Mouse (Mus musculus): ENCODE measurements at regions not wholly inside any gene's neighbourhood (a gene's known extent, or its start where the extent isn't known, plus 50 kb on each side); places are given as distances from the start of the nearest gene placed in this dataset.

- DNase-seq (ENCODE audit: low read depth, low spot score), result no peak
Observed at GRCm38 (mm10) chr11:19145263-19145662, 126.5 kb upstream of the Meis1 start.

DNA sequence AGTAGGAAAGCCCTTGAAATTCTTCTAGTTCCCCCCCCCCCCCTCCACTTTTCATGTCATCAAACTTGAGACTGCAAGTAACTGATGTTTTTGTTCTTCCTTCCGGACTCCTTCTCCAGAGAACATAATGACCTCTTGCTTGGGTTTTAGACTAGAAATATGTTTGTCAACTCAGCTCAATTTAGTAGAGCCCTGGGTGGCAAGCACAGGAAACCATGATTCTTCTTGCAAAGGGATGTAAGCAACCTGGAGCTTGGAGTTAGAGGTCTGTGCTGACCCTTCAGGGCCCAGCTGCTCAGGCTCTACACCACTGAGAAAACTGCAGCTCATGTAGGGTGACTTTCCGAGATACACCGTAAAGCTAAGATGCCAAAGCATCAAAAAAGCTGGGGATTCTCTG, 127.2 kb upstream of the Meis1 start:
- no peak for DNase-seq (ENCODE audit: low read depth, low spot score)

DNA sequence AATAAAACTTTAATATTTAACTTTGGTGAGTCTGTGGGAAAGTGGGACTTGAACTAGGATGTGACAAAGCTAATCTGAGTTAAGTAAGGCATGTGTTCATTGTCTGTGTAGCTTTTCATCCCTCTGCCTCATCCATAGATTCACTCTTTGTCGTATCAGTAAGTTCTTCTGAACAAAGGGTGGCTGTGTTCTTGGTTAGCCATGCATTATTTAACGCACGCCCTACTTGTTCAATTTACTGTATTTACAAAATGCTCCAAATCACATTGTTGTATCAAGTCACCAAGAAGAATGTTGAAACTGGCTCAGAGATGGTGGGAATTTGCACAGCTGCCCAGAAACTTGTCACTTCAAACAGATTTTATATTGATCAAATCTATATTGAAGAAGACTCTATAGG, 132.2 kb upstream of the Meis1 start:
- no peak for DNase-seq (ENCODE audit: low read depth, low spot score)

- DNase-seq (ENCODE audit: low read depth, low spot score), result no peak
Observed at GRCm38 (mm10) chr11:19153714-19154113, 134.9 kb upstream of the Meis1 start.

DNA sequence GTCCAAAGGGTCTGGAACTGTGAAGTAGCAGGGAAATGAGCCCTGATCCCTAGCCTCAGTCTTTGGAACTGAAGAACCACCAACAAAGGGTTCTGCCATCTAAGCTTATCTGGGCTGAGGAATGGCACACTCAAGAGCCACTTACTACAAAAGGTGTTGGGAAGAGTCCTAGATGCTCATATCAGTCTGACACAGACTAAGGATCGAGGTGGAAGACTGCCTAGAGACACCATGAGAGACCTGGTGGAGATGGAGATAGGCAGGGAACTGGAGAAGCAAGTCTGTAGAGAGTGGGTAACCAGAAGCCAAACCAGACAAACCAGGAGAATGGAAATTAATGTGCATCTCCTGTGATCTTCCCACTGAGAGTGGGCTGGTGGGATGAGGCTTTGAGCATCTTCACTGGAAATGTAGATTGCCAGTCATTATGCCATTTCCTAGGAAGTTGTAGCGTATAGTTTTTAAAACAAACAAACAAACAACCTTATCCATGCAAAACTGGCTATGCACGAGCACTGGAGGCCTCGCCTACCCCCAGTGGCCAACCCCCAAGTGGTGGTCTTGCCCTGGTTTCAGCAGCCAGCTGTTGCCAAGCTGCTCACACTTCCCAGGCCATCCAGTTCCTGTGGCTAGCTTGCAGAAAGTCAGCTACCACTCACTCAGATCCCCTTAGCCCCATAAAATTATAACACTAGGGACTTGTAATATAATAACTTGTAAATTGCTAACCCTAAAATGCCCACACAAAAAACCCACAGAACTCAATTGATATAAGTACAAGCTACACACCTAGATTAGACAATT, 136.2 kb upstream of the Meis1 start:
- no peak for DNase-seq (ENCODE audit: low read depth, low spot score)

GRCm38 (mm10) chr11:19155617-19155983, 136.8 kb upstream of the Meis1 start:
- DNase-seq (ENCODE audit: low read depth, low spot score), result no peak

GRCm38 (mm10) chr11:19160227-19160626, 141.4 kb upstream of the Meis1 start:
- peak; percentile 7 for DNase-seq (ENCODE audit: low read depth, low spot score)

DNA sequence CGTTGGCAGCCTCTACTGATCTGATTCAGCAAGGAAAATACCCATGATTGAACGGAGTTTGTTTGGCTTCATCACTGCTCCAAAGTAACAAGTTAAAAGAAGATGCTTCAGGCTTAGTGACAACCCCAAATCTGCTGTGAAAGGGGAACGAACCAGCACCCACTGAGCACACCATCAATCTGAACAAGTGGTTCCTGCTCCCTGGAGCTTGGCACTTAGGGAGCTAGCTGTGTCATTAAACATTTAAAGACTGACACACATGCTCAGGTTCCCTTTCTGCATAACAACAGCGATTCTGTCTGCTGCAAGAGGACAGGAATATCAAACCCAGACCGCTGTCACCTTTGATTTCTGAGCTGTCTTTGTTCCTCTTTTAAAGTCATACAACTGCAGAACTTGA, 141.9 kb upstream of the Meis1 start:
- no peak for DNase-seq (ENCODE audit: low read depth, low spot score)

DNA sequence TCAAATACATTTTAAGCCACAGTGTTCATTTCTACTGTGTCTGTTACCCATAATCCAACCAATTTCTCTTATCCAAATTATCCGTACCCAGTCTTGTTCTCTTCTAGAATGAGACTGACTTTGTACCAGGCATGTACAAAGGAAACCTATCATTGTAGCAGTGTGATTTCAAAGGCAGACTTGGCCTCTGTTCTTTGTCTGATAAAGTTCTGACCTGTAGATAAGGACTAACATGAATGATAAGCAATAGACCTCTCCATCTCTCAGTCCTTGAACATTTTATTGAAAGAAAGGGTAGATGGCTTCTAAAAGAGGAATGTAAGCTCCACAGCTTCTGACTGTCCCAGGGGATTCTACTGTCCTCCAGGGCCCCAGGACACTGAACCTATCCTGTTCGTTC, 152.2 kb upstream of the Meis1 start:
- no peak for DNase-seq (ENCODE audit: low read depth, low spot score)

- no peak for DNase-seq (ENCODE audit: low read depth, low spot score)
Observed at GRCm38 (mm10) chr11:19174305-19175017, 155.7 kb upstream of the Meis1 start.

DNA sequence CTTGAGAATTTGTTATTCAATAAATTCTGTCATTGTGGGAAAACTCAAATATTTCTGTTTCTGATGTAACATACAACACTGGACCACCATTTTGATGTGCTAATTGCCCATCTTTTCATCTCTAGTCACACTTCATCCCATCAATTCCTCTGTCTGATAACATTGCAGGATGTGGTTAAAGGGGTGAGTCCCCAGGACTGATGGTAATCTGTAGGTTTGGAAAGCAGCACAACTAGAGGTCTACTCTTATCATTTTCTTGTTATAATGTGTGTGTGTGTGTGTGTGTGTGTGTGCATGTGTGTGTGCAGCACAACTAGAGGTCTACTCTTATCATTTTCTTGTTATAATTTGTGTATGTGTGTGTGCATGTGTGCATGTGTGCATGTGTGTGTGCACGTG, 160.5 kb upstream of the Meis1 start:
- DNase-seq (ENCODE audit: low read depth, low spot score), result no peak

DNA sequence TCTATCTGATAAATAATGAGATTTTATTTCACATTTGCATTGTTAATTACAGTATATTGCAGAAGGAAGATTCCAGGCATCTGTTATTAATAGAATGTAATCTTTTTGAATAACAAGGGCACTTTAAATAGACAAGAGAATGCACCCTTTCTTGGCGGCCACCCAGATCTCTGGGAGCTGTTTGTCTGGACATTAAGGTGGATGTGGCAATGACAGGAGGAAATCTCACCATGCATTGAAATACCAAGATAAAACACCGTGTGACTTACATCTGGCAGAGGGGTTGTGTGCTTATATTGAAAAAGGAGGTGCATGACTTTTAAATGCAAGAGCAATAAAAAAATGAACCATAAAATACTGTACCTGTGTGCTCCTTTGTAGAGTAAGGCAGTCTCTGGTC, 171.0 kb upstream of the Meis1 start:
- DNase-seq (ENCODE audit: low read depth, low spot score), result no peak

- DNase-seq (ENCODE audit: low read depth, low spot score), result no peak
Observed at GRCm38 (mm10) chr11:19194464-19194863, 175.7 kb upstream of the Meis1 start.

DNA sequence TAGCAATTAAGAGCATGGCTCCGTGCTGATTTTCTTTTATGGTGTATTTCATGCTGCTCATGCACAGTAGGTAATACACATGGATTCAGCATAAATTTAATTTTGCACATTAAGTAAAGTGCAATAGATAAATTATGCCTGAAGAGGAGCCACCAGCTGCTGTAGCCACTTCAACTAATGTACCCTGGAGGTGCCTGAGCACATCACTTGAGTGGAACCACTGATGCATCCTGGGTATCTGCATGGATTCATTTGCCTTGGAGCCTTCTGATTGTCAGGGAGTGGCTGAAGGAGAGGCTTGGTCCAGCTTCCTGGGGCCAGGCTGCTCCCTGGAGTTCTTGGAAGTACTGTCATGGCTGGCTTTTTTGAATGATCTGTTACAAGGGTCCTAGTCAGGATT, 179.0 kb upstream of the Meis1 start:
- no peak for DNase-seq (ENCODE audit: low read depth, low spot score)

DNA sequence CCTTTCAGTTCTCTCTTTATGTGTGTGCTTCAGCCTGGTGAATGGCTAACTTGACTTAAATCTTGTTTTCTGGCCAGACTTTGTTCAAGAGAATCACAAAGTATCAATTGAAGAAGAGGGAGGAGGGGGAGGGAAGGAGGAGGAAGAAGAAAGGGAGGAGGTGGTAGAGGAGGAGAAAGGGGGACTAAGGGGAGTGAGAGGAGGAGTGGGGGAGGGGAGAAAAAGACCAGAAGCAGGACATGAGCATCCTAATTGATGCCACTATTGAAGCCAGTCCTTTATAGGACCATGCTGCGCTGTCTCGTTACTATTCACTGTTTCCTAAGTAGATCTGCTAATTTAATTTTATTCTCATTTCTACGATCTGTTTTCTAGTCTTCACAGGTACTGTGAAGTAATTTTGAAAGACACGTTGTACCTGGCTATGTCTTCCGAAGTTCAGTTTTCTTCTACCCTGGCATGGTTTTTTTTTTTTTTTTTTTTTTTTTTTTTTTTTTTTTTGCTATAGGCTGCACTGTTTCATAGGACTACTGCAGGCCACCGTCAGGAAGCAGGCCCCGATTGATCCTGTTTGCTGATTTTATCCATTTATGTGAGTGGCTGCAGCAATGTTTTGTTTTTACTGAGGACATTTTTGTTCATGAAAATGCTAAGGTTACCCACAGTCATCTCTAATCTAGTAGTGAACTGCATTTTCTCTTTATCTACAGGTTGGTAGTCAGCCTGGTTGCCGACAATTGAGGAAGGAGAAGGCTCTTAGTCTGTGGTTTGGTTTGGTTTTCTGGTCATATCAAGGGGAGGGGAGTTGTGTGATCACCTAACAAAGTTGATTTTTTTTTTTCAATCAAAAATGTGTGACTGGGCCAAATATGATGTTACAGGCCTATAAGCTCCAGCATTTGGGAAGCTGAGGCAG, 184.1 kb upstream of the Meis1 start:
- DNase-seq (ENCODE audit: low read depth, low spot score), result no peak

DNA sequence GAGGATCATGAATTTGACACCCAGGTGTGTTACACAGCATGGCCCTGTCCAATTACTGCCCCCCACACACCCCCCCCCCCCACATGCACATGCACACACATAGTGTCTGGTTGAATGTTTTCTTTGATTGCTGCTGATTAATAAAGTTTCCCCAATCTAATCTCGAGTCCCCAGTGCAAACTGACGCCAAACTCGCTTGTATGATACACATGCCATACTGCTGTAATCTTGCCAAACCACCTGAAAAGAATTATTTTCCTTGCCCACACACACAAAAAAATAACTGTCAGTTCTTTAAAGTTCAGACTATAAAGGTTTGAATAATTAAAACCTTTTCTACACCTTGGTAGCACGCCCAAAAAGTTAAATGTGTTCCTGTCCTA, 184.7 kb upstream of the Meis1 start:
- DNase-seq (ENCODE audit: low read depth, low spot score), result no peak

GRCm38 (mm10) chr11:19203968-19204367, 185.2 kb upstream of the Meis1 start:
- peak; percentile 83 for DNase-seq (ENCODE audit: low read depth, low spot score)

DNA sequence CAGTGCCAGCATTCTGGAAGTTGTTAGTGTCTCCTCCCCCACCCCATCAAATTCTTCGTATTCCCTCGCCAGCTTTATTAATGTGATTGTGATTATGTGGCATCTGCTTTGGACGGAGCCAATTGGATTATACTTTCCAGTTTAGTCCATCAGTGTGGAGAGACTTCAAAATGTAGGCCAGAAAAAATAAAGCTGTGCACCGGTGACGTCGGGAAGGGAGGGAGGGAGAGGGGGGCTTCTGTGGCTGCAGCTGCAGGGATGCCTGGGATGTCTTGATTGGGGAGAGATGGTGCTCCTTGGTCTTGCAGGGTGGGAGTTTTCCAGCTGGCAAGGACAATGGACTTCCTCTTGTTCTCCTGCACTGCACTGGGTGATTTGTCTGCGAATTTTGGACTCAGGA, 185.7 kb upstream of the Meis1 start:
- DNase-seq (ENCODE audit: low read depth, low spot score), result peak; percentile 13

DNA sequence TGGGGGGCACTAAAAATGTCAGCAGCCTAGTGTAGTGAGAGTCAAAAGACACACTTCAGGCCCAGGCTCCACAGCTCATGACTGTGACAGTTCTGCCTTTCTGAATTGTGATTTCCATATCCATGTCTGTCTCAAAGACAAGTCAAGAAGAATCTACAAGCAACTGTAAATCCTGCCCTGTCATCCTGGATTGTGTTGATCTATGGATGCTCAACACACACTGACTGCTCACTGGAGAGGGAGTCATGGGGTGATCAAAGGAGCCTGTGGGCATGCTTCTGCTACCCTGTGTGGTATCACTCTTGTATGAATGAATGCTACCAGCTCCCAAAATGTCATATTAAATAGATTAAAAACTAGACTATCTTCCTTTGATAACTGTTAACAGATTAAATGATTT, 186.4 kb upstream of the Meis1 start:
- no peak for DNase-seq (ENCODE audit: low read depth, low spot score)

GRCm38 (mm10) chr11:19219476-19219875, 200.7 kb upstream of the Meis1 start:
- DNase-seq (ENCODE audit: low read depth, low spot score), result no peak

- DNase-seq (ENCODE audit: low read depth, low spot score), result peak; percentile 6
Observed at GRCm38 (mm10) chr11:19221442-19221841, 202.7 kb upstream of the Meis1 start.

DNA sequence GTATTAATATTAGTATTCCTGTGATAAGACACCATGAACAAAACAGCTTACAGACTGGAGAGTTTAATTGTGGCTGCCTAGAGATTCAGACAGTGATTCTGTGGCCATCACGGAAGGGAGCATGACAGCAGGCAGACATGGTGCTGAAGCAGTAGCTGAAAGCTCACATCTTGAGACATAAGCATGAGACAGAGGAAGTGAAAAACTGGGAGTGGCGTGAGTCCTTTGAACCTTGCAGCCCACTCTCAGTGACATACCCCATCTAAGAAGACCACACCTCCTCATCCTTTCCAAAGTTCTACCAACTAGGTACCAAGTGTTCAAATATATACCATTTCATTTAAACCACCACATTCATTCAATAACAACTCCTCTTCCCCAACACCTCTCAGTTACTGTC, 208.0 kb upstream of the Meis1 start:
- DNase-seq (ENCODE audit: low read depth, low spot score), result no peak
